Mouse (Mus musculus) bone marrow macrophage, adult 2 months (primary cell): ENCODE measurements around the gene Tfb2m. TPM values are rescaled to one million over a fixed set of nuclear protein-coding genes. Genes with fewer than 3 reads are reported as not detected.

Experiments used
- H3K27ac ChIP-seq: 2 replicates; pipeline ENCODE4 v1.5.1; 2012; ENCODE audit warnings: low read depth, low read length; ENCODE audit not compliant: insufficient read depth
- H3K4me1 ChIP-seq: 2 replicates; pipeline ENCODE4 v1.6.1; 2012; ENCODE audit warnings: low read length; ENCODE audit not compliant: control insufficient read depth, insufficient read depth
- H3K4me3 ChIP-seq: 2 replicates; pipeline ENCODE4 v1.5.1; 2012; ENCODE audit warnings: mild to moderate bottlenecking, low read length, moderate library complexity; ENCODE audit not compliant: insufficient read depth
- CTCF ChIP-seq: IDR thresholded peaks from 2 replicates; pipeline ENCODE4 v1.5.1; 2012; ENCODE audit warnings: low read depth, mild to moderate bottlenecking, low read length, moderate library complexity
- POLR2A ChIP-seq: IDR thresholded peaks from 2 replicates; pipeline ENCODE4 v1.6.1; 2012; ENCODE audit warnings: mild to moderate bottlenecking, low read depth, low read length, borderline replicate concordance
- polyA plus RNA-seq: library from polyadenylated mRNA; stranded (reverse); fragments of >200 nt; gene quantifications from 2 replicates; pipeline ENCODE4 v1.2.4, GENCODE M21; 2012; ENCODE audit not compliant: missing spikeins, insufficient read depth, insufficient read length

Tfb2m gene
- polyA plus RNA-seq, result 17.1 and 27.9 TPM in 2 replicates

- H3K27ac ChIP-seq, result peak within 1 kb of the TSS; percentile 67
- peaks cover 25% of the 10 kb centered on the region for H3K4me1 ChIP-seq
- peak within 1 kb of the TSS; percentile 95 for H3K4me3 ChIP-seq
Measured at GRCm38 (mm10) chr1:179545768-179546550, at the start of gene Tfb2m, which contains the start of gene Cnst. TSS of gene Tfb2m (minus strand) at chr1:179546267. TSS of gene Cnst (plus strand) at chr1:179546370.

DNA sequence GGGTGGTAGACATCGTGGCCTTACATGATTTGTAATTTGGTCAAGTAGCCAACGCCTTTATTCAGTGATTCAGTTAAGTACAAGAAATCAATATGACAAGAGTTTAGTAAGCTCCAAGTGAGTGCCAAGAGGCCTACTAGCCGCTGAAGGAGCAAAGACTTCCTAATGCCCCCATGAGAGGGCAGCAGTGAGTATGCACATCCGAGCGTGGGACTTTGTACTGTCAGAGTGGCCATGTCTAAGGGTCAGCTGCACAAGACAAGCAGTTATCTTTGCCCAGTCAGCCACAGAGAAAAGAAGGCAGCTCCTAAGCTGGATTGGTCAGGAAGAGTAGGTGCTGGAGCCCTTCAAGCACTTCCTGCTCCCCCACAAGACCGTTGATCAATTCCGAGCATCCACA is 46.9 kb upstream of the Tfb2m start:
- Histone ChIP-seq H3K4me1 (peaks cover 4% of the 10 kb centered on the region; the same call in 1 of the 2 replicates), H3K4me3 (no peak overlapping the region), H3K27ac (no peak overlapping the region)
- TF ChIP-seq POLR2A, result no peak
- TF ChIP-seq CTCF, result no peak; the same call in 1 of the 2 replicates

DNA sequence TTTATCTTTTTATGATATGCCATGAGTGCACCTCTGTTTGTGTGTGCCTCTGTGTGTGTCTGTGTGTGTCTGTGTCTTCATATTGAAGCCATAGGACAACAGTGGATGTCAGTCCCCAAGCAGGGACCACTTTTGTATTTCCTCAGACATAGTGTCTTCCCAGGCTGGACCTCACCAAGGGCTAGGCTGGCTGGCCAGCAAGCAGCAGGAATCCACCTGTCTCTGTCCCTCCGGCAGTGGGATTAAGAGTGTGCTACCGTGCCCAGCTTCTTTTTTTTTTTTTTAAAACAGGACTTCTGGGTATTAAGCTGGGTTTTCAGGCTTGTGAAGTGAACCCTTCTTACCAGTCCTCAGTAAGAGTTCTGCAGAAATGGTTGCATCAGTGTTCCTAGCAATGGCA is 46.1 kb upstream of the Tfb2m start:
- TF ChIP-seq CTCF (no peak), POLR2A (no peak)
- no peak overlapping the region for H3K27ac ChIP-seq
- H3K4me1 ChIP-seq, result peaks cover 6% of the 10 kb centered on the region; the same call in 1 of the 2 replicates
- H3K4me3 ChIP-seq, result no peak overlapping the region

DNA sequence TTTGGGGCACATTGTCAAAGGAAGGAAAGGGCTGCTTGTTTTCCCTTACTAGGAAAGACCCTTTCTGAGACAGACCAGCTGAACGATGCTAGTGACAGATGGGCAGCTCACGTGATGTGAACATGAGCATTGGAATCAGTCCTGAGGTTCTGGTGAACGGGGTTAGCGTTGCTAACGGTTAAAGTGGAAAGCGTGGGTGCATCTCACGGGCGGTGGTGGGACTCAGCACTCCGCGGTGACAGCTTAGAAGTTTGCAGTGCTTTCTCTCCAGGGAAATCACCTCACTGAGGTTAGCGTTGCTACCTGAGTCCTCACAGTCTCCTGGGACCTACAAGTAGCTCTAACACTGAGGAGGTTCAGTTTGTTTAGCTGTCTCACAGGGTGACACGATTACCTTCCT is 45.6 kb upstream of the Tfb2m start:
- no peak for TF ChIP-seq CTCF
- no peak for TF ChIP-seq POLR2A
- Histone ChIP-seq H3K4me1 (peaks cover 12% of the 10 kb centered on the region), H3K27ac (no peak overlapping the region), H3K4me3 (no peak overlapping the region)

GRCm38 (mm10) chr1:179588230-179588629 is 42.2 kb upstream of the Tfb2m start:
- Histone ChIP-seq H3K4me1 (peaks cover 21% of the 10 kb centered on the region), H3K27ac (no peak overlapping the region), H3K4me3 (no peak overlapping the region)
- TF ChIP-seq POLR2A, result no peak
- TF ChIP-seq CTCF, result no peak

GRCm38 (mm10) chr1:179586430-179587095 is 40.5 kb upstream of the Tfb2m start:
- TF ChIP-seq POLR2A (no peak), CTCF (no peak)
- H3K4me1 ChIP-seq, result peaks cover 21% of the 10 kb centered on the region

GRCm38 (mm10) chr1:179585646-179586045 is 39.6 kb upstream of the Tfb2m start:
- Histone ChIP-seq H3K27ac (no peak overlapping the region), H3K4me1 (peaks cover 21% of the 10 kb centered on the region), H3K4me3 (no peak overlapping the region)
- TF ChIP-seq POLR2A (no peak), CTCF (no peak)

More at GRCm38 (mm10) chr1:179586430-179587095, 40.5 kb upstream of the Tfb2m start:
- no peak overlapping the region for H3K27ac ChIP-seq
- H3K4me3 ChIP-seq, result no peak overlapping the region

GRCm38 (mm10) chr1:179584220-179584619 is 38.2 kb upstream of the Tfb2m start:
- Histone ChIP-seq H3K27ac (no peak overlapping the region), H3K4me3 (no peak overlapping the region), H3K4me1 (peaks cover 17% of the 10 kb centered on the region)
- TF ChIP-seq POLR2A, result no peak
- TF ChIP-seq CTCF, result no peak

DNA sequence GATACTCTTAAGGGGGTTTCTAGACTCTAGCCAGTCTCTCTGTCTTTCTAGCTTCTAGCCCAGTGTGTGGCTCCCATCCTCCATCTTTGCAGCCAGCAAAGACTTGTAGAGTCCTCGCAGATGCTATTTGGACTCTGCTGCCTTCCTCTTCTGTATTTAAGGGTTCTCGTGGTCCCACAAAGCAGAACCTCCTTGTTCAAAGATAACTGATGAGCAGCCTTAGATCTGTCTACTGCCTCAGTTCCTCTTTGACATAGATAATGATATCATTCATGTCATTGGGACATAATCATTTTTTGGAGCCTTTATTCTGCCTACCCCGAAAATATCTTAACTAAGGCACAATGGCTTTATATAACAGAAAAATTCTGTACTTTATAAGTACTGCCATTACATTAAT is 37.0 kb upstream of the Tfb2m start:
- no peak for TF ChIP-seq CTCF
- TF ChIP-seq POLR2A, result no peak

GRCm38 (mm10) chr1:179582021-179582433 is 36.0 kb upstream of the Tfb2m start:
- TF ChIP-seq POLR2A (no peak), CTCF (no peak)
- Histone ChIP-seq H3K4me1 (peaks cover 14% of the 10 kb centered on the region), H3K4me3 (no peak overlapping the region), H3K27ac (no peak overlapping the region)

More for the DNA sequence above, 37.0 kb upstream of the Tfb2m start:
- Histone ChIP-seq H3K4me1 (peaks cover 17% of the 10 kb centered on the region), H3K27ac (no peak overlapping the region), H3K4me3 (no peak overlapping the region)
